Mouse (Mus musculus) forebrain, postnatal 0 days (tissue): ENCODE measurements around the gene Ptpn5. TPM values are rescaled to one million over a fixed set of nuclear protein-coding genes. Genes with fewer than 3 reads are reported as not detected.
A peak's percentile ranks its signal among the peaks of the same experiment; 100 is the strongest.

Source experiments
- ATAC-seq: fragments of 200-750 bp; cut with Nextera tagmentation; 2 replicates; pipeline ENCODE4 v1.8.0; 2017; ENCODE audit warnings: mild to moderate bottlenecking, moderate library complexity
- DNase-seq: peaks from one replicate; pipeline ENCODE4 v3.0.0-alpha.2; 2015
- H3K27ac ChIP-seq: fragments of 300-500 bp; sonication (generic); 2 replicates; pipeline ENCODE4 v1.5.1; 2014; ENCODE audit warnings: low read depth, mild to moderate bottlenecking, antibody characterized with exemption, low read length, moderate library complexity, mixed read lengths
- H3K27me3 ChIP-seq: fragments of 300-500 bp; sonication (generic); 2 replicates; pipeline ENCODE4 v1.6.1; 2014; ENCODE audit warnings: mild to moderate bottlenecking, low read length, mixed read lengths; ENCODE audit not compliant: insufficient read depth
- H3K36me3 ChIP-seq: fragments of 300-500 bp; sonication (generic); 2 replicates; pipeline ENCODE4 v1.6.1; 2014; ENCODE audit warnings: mild to moderate bottlenecking, moderate library complexity; ENCODE audit not compliant: insufficient read depth
- H3K4me1 ChIP-seq: fragments of 300-500 bp; sonication (generic); 2 replicates; pipeline ENCODE4 v1.6.1; 2014; ENCODE audit warnings: antibody characterized with exemption; ENCODE audit not compliant: insufficient read depth
- H3K4me2 ChIP-seq: fragments of 300-500 bp; sonication (generic); 2 replicates; pipeline ENCODE4 v1.6.1; 2014; ENCODE audit warnings: low read depth, mild to moderate bottlenecking, moderate library complexity
- H3K4me3 ChIP-seq: fragments of 300-500 bp; sonication (generic); 2 replicates; pipeline ENCODE4 v1.5.1; 2014; ENCODE audit warnings: low read depth, low read length, mixed read lengths
- H3K9ac ChIP-seq: fragments of 300-500 bp; sonication (generic); 2 replicates; pipeline ENCODE4 v1.6.1; 2014; ENCODE audit warnings: mild to moderate bottlenecking
- H3K9me3 ChIP-seq: fragments of 300-500 bp; sonication (generic); 2 replicates; pipeline ENCODE4 v1.6.1; 2016; ENCODE audit warnings: low read length
- CTCF ChIP-seq: sonication (generic); IDR thresholded peaks from 2 replicates; pipeline ENCODE4 v1.5.1; 2016; ENCODE audit warnings: antibody characterized with exemption, control low read depth, low read depth
- WGBS: fragments of 180-500 bp; shearing (Covaris S2); extraction: QIAGEN DNeasy Blood & Tissue Kit; methylation state at CpG from one replicate; pipeline ENCODE4 v1.1.7; 2014; 5-methylcytosine and 5-hydroxymethylcytosine counted together
- polyA plus RNA-seq: library from polyadenylated mRNA; unstranded; fragments of >200 nt; fragmentation: Nextera tagmentation; extraction: Ambion mirVana; gene quantifications from 2 replicates; pipeline ENCODE4 v1.2.1, GENCODE M21; 2015
- total RNA-seq: library from RNA; depleted of rRNA; stranded (reverse); fragments of >200 nt; gene quantifications from 2 replicates; pipeline ENCODE4 v1.2.3, GENCODE M21; 2014

Gene Ptpn5
- total and polyA plus RNA-seq, 2 experiments from 2014 or later = 67.4 to 132 TPM

DNA sequence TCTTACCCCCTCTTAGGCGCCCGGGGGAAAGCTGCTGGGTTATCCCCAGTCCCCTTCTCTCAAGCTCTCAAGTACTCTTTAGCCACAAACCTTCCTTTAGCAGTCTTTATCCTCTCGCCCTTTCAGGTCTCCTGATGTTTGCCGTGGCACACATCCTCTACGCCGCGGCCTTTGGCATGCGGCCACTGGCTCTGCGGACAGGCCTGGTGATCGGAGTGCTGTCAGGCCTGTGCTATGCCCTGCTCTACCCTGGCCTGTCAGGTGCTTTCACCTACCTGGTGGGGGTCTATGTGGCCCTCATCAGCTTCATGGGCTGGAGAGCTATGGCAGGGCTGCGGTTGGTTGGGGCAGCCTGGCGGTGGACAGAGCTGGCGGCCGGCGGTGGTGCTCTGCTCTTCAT is 80.2 kb downstream of the Ptpn5 start:
- Histone ChIP-seq H3K9me3 (no peaks in the 10 kb centered on the region), H3K27ac (no peak overlapping the region), H3K4me1 (peaks cover 12% of the 10 kb centered on the region; the same call in 1 of the 2 replicates), H3K9ac (no peak overlapping the region), H3K36me3 (peaks cover 14% of the 10 kb centered on the region), H3K4me2 (no peak overlapping the region), H3K27me3 (no peaks in the 10 kb centered on the region), H3K4me3 (no peak overlapping the region)
- DNase-seq = no peak
- TF ChIP-seq CTCF = no peak
- no peak for ATAC-seq
- WGBS = 89% methylated on average over 15 of the region's 15 CpGs

DNA sequence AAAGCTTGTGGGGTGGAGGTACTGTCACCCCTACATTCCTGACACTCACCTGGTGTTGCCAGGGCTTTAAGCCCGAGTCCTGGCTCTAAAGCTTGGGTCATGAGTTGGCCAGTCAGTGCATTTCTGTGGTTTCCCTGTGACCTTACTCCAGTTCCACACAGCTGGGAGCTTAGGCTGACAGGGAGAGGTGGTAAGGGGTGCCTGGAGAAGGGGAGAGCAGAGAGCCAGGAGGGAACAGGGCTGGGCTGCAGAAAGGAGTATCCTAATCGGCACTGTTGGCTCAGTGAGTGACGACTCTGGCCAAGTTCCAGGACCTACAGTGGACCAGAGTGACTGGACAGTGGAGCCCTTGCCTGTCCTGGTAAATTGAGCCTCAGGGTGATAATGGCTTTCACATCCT is 81.2 kb downstream of the Ptpn5 start:
- Histone ChIP-seq H3K27me3 (no peaks in the 10 kb centered on the region), H3K4me3 (no peak overlapping the region), H3K27ac (0 out of 2 replicates have a peak overlapping the region, but pooled peaks have one; percentile 29), H3K4me2 (peak overlapping the region; percentile 81; the same call in 1 of the 2 replicates), H3K4me1 (peaks cover 12% of the 10 kb centered on the region; the same call in 1 of the 2 replicates), H3K9me3 (no peaks in the 10 kb centered on the region), H3K36me3 (peaks cover 14% of the 10 kb centered on the region), H3K9ac (no peak overlapping the region)
- DNase-seq = no peak
- TF ChIP-seq CTCF = no peak
- no peak for ATAC-seq
- WGBS = 22% methylated on average over 3 of the region's 3 CpGs

DNA sequence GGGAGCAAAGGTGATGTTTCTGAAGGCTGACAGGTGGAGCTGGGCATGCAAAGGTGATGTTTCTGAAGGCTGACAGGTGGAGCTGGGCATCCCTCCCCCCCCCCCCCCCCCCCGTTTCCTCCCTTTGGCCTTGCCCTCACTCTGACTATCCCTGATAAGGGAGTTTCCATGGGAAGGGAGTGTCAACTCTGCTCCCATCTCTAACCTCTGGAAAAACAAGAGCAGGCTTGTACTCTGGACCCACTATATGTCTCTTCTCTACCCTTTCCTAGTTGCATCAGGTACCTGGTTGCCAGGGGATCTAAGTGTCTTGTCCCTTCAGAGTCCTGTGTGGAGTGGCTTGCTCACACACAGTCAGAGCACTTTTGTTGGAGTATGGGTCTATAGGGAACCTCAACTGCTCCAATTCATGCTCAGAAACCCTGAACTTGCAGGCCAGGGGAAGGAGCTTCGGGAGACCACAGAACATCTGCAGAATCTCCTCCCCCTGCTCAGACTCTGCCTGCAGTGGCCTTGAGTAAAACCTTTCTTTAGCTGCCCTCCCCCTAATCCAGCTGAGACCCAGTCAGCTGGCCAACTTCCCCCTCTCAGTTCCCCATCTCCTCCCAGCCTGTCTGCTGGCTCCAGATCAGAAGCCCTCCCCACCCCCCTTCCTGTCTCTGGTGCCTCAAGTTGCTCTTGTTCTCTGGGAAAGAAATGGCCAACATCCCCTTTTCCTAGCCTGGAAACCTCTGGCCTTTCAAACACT is 81.9 kb downstream of the Ptpn5 start:
- WGBS = 4% methylated on average over 1 of the region's 2 CpGs
- Histone ChIP-seq H3K4me3 (peak overlapping the region; percentile 97), H3K9ac (no peak overlapping the region), H3K27ac (0 out of 2 replicates have a peak overlapping the region, but pooled peaks have one; percentile 29), H3K9me3 (no peaks in the 10 kb centered on the region), H3K36me3 (peaks cover 14% of the 10 kb centered on the region), H3K4me2 (peak overlapping the region; percentile 81), H3K27me3 (no peaks in the 10 kb centered on the region), H3K4me1 (peaks cover 12% of the 10 kb centered on the region; the same call in 1 of the 2 replicates)
- ATAC-seq (no peak), DNase-seq (peak; percentile 20)
- no peak for TF ChIP-seq CTCF

GRCm38 (mm10) chr7:47050766-47051165 is 82.7 kb downstream of the Ptpn5 start:
- peaks cover 12% of the 10 kb centered on the region; the same call in 1 of the 2 replicates for H3K4me1 ChIP-seq
- no peak for DNase-seq
- under 1% methylated on average over 33 of the region's 34 CpGs for WGBS
- peak overlapping the region; percentile 93 for H3K9ac ChIP-seq
- peak; percentile 74 for ATAC-seq
- H3K4me2 ChIP-seq = peak overlapping the region; percentile 81
- H3K27ac ChIP-seq = peak overlapping the region; percentile 89
- no peak for TF ChIP-seq CTCF
- no peaks in the 10 kb centered on the region for H3K27me3 ChIP-seq
- peaks cover 14% of the 10 kb centered on the region for H3K36me3 ChIP-seq
- peak overlapping the region; percentile 97 for H3K4me3 ChIP-seq
- no peaks in the 10 kb centered on the region for H3K9me3 ChIP-seq

GRCm38 (mm10) chr7:47050366-47050765 is 83.1 kb downstream of the Ptpn5 start, which contains the start of gene Tmem86a:
TSS of gene Tmem86a (plus strand) at chr7:47050601.
- no peaks in the 10 kb centered on the region for H3K9me3 ChIP-seq
- 0% methylated on average over 33 of the region's 33 CpGs for WGBS

DNA sequence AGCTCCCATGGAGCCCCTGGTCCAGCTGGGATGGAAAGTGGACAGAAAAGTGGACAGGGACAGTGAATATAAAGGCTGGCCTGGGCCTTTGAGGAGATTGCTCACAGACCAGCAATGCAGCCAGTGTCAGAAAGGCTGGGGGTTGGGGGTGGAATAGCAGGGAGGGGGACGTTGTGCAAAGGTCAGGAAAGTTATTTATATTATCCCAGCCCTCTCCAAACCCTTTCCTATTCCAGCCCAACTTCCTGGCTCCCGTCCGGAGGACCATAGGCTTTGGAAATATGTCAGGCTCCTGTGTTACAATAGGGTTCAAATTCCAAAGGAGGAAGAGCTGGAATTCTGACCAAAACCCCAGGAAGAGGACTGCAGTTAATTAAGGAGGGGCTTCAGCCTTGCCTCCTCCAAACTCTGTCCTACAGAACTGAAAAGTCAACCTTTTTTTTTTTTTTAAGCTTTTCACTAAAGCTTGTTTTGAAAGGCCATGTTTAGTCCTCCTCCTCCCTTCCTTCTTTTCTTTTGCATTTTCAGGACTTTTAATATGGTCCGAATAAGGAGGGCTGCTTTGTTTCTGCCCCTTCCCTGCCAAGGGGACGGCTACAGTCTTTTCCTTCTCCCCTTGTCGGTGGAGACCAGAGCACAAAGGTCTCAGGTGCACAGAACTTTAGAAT is 90.5 kb downstream of the Ptpn5 start:
- Histone ChIP-seq H3K4me2 (no peak overlapping the region), H3K4me3 (no peak overlapping the region), H3K4me1 (no peaks in the 10 kb centered on the region), H3K27me3 (no peaks in the 10 kb centered on the region), H3K36me3 (no peaks in the 10 kb centered on the region), H3K9me3 (no peaks in the 10 kb centered on the region), H3K9ac (no peak overlapping the region), H3K27ac (no peak overlapping the region)
- ATAC-seq = no peak
- TF ChIP-seq CTCF = no peak
- WGBS = 41% methylated on average over 6 of the region's 6 CpGs
- no peak for DNase-seq

More at GRCm38 (mm10) chr7:47050366-47050765, 83.1 kb downstream of the Ptpn5 start, which contains the start of gene Tmem86a:
- peak within 1 kb of the TSS; percentile 93 for H3K9ac ChIP-seq
- ATAC-seq (peak; percentile 100), DNase-seq (peak; percentile 97)
- TF ChIP-seq CTCF = no peak
- H3K36me3 ChIP-seq = peaks cover 14% of the 10 kb centered on the region
- H3K27ac ChIP-seq = peak within 1 kb of the TSS; percentile 89
- H3K4me1 ChIP-seq = peaks cover 12% of the 10 kb centered on the region; the same call in 1 of the 2 replicates
- peak within 1 kb of the TSS; percentile 81 for H3K4me2 ChIP-seq
- peak within 1 kb of the TSS; percentile 97 for H3K4me3 ChIP-seq
- no peaks in the 10 kb centered on the region for H3K27me3 ChIP-seq

- Histone ChIP-seq H3K36me3 (no peaks in the 10 kb centered on the region), H3K27ac (no peak overlapping the region), H3K9ac (no peak overlapping the region), H3K4me3 (no peak overlapping the region), H3K27me3 (no peaks in the 10 kb centered on the region), H3K4me2 (no peak overlapping the region), H3K4me1 (no peaks in the 10 kb centered on the region), H3K9me3 (no peaks in the 10 kb centered on the region)
- no peak for TF ChIP-seq CTCF
- WGBS = 79% methylated on average over 4 of the region's 4 CpGs
- ATAC-seq (no peak), DNase-seq (no peak)
Observed at GRCm38 (mm10) chr7:47042121-47042520, 91.4 kb downstream of the Ptpn5 start.
